18 mouse cellular contexts compared by ENCODE assay signal in genomic region chr2:146089157-146089692, GRCm38 (mm10).
DNase-seq lines count a peak whose midpoint lies in the region; ATAC-seq and TF ChIP-seq lines count a peak whose summit lies in the region.
"Had no signal": no experiment of that assay in that cellular context is flagged by ENCODE, and none has a peak within 500 bp of the region (broad histone marks: within the 10 kb centered on the region; RNA-seq: fewer than 3 reads in every experiment).

No protein-coding gene starts in this region.

- H3K9me3 ChIP-seq in forebrain, embryonic 11.5 days (ENCODE audit: control insufficient read depth, low read length), result no peaks in the 10 kb centered on the region
- H3K9me3 ChIP-seq in forebrain, embryonic 15.5 days, result no peaks in the 10 kb centered on the region
- no peaks in the 10 kb centered on the region for H3K9me3 ChIP-seq in midbrain, embryonic 10.5 days (replicated peaks)
- H3K9me3 ChIP-seq in midbrain, embryonic 16.5 days (replicated peaks; ENCODE audit: control insufficient read depth, low read length, poor library complexity, severe bottlenecking), result no peaks in the 10 kb centered on the region
- no peaks in the 10 kb centered on the region for H3K9me3 ChIP-seq in intestine, embryonic 15.5 days
- no peaks in the 10 kb centered on the region for H3K9me3 ChIP-seq in intestine, postnatal 0 days (ENCODE audit: control insufficient read depth)
- H3K9me3 ChIP-seq: embryonic facial prominence, embryonic 13.5 days; heart, embryonic 12.5 days; hindbrain, embryonic 15.5 days had no signal

- DNase-seq in forebrain, embryonic 11.5 days (ENCODE audit: low spot score), result no peak
- no peak for DNase-seq in midbrain, embryonic 10.5 days (ENCODE audit: low spot score)
- DNase-seq: adrenal gland, postnatal 14 days; cerebellum, adult 11-12 months; cerebellum, adult 9-10 months; cerebellum, postnatal 25 days; gastrocnemius, postnatal 10 days; heart, adult 2 months had no signal

- H3K27me3 ChIP-seq in forebrain, embryonic 11.5 days (ENCODE audit: control insufficient read depth, insufficient read depth, low read length), result peaks cover 2% of the 10 kb centered on the region; the same call in 1 of the 2 replicates
- H3K27me3 ChIP-seq in forebrain, embryonic 15.5 days, result no peaks in the 10 kb centered on the region
- no peaks in the 10 kb centered on the region for H3K27me3 ChIP-seq in midbrain, embryonic 10.5 days (ENCODE audit: low read depth, poor library complexity, severe bottlenecking)
- no peaks in the 10 kb centered on the region for H3K27me3 ChIP-seq in midbrain, embryonic 16.5 days (ENCODE audit: control insufficient read depth, insufficient read depth, low read depth, low read length)
- H3K27me3 ChIP-seq in intestine, embryonic 15.5 days (replicated peaks), result no peaks in the 10 kb centered on the region
- no peaks in the 10 kb centered on the region for H3K27me3 ChIP-seq in intestine, postnatal 0 days (replicated peaks; ENCODE audit: control insufficient read depth, insufficient read depth, low read length)
- H3K27me3 ChIP-seq: heart, embryonic 12.5 days; hindbrain, embryonic 15.5 days had no signal

- TF ChIP-seq CTCF in intestine, postnatal 0 days (IDR thresholded peaks at IDR 0.05; ENCODE audit: low read depth), result no peak

- WGBS in forebrain, embryonic 11.5 days, result 32% methylated on average over 6 of the region's 6 CpGs
- WGBS in forebrain, embryonic 15.5 days, result 26% methylated on average over 6 of the region's 6 CpGs
- WGBS in midbrain, embryonic 10.5 days, result 40% methylated on average over 6 of the region's 6 CpGs
- WGBS in midbrain, embryonic 16.5 days, result 10% methylated on average over 6 of the region's 6 CpGs
- WGBS in intestine, embryonic 15.5 days, result 36% methylated on average over 6 of the region's 6 CpGs
- WGBS in intestine, postnatal 0 days, result 26% methylated on average over 6 of the region's 6 CpGs

- 0 out of 2 replicates have a peak, but pooled peaks have one; percentile 21 for ATAC-seq in forebrain, embryonic 11.5 days (replicated peaks; ENCODE audit: low FRiP score)
- no peak for ATAC-seq in forebrain, embryonic 15.5 days (replicated peaks)
- ATAC-seq in midbrain, embryonic 16.5 days, result no peak
- ATAC-seq in intestine, embryonic 15.5 days, result peak; percentile 90
- ATAC-seq in intestine, postnatal 0 days, result peak; percentile 67
- ATAC-seq: activated CD4-positive, CD25-positive, alpha-beta regulatory T cell, adult 4 months; inflammation-experienced regulatory T-cells, adult 6 months; Patski had no signal

- H3K27ac ChIP-seq in forebrain, embryonic 11.5 days (ENCODE audit: low read depth, low read length), result no peak overlapping the region
- no peak overlapping the region for H3K27ac ChIP-seq in forebrain, embryonic 15.5 days (replicated peaks)
- H3K27ac ChIP-seq in midbrain, embryonic 10.5 days (replicated peaks), result peak overlapping the region; percentile 28
- no peak overlapping the region for H3K27ac ChIP-seq in midbrain, embryonic 16.5 days (ENCODE audit: low read length)
- H3K27ac ChIP-seq in intestine, embryonic 15.5 days, result no peak overlapping the region
- H3K27ac ChIP-seq in intestine, postnatal 0 days (ENCODE audit: low read depth, low read length), result no peak overlapping the region
- H3K27ac ChIP-seq: embryonic facial prominence, embryonic 13.5 days; heart, adult 2 months; hindbrain, embryonic 15.5 days had no signal

- H3K4me1 ChIP-seq in forebrain, embryonic 11.5 days (replicated peaks; ENCODE audit: control insufficient read depth, insufficient read depth, low read length), result peaks cover 6% of the 10 kb centered on the region; the same call in 1 of the 2 replicates
- peaks cover 5% of the 10 kb centered on the region for H3K4me1 ChIP-seq in forebrain, embryonic 15.5 days
- peaks cover 31% of the 10 kb centered on the region for H3K4me1 ChIP-seq in midbrain, embryonic 10.5 days
- H3K4me1 ChIP-seq in midbrain, embryonic 16.5 days (ENCODE audit: control insufficient read depth, insufficient read depth, low read length), result peaks cover 2% of the 10 kb centered on the region; the same call in 1 of the 2 replicates
- H3K4me1 ChIP-seq in intestine, embryonic 15.5 days (replicated peaks), result no peaks in the 10 kb centered on the region
- H3K4me1 ChIP-seq in intestine, postnatal 0 days (replicated peaks; ENCODE audit: control insufficient read depth, insufficient read depth, low read length), result 0 out of 2 replicates have a peak, but pooled peaks cover 7% of the 10 kb centered on the region
- H3K4me1 ChIP-seq: embryonic facial prominence, embryonic 13.5 days; heart, embryonic 12.5 days had no signal

- H3K36me3 ChIP-seq in forebrain, embryonic 11.5 days (ENCODE audit: control insufficient read depth, insufficient read depth, low read length), result no peaks in the 10 kb centered on the region
- no peaks in the 10 kb centered on the region for H3K36me3 ChIP-seq in forebrain, embryonic 15.5 days
- H3K36me3 ChIP-seq in midbrain, embryonic 10.5 days, result no peaks in the 10 kb centered on the region
- H3K36me3 ChIP-seq in midbrain, embryonic 16.5 days (ENCODE audit: control insufficient read depth, insufficient read depth, low read length), result no peaks in the 10 kb centered on the region
- H3K36me3 ChIP-seq in intestine, embryonic 15.5 days, result no peaks in the 10 kb centered on the region
- H3K36me3 ChIP-seq in intestine, postnatal 0 days (ENCODE audit: control insufficient read depth, insufficient read depth), result no peaks in the 10 kb centered on the region
- H3K36me3 ChIP-seq: embryonic facial prominence, embryonic 13.5 days; heart, embryonic 12.5 days; hindbrain, embryonic 15.5 days had no signal

- no peak overlapping the region for H3K9ac ChIP-seq in forebrain, embryonic 11.5 days (ENCODE audit: low read length)
- H3K9ac ChIP-seq in forebrain, embryonic 15.5 days (replicated peaks), result no peak overlapping the region
- no peak overlapping the region for H3K9ac ChIP-seq in midbrain, embryonic 16.5 days (ENCODE audit: low read depth, low read length)
- no peak overlapping the region for H3K9ac ChIP-seq in intestine, embryonic 15.5 days
- no peak overlapping the region for H3K9ac ChIP-seq in intestine, postnatal 0 days (ENCODE audit: low read depth, low read length)
- H3K9ac ChIP-seq: embryonic facial prominence, embryonic 13.5 days; heart, embryonic 12.5 days; hindbrain, embryonic 15.5 days had no signal

- no peak overlapping the region for H3K4me3 ChIP-seq in forebrain, embryonic 11.5 days (ENCODE audit: low read depth, low read length)
- H3K4me3 ChIP-seq in forebrain, embryonic 15.5 days, result no peak overlapping the region
- no peak overlapping the region for H3K4me3 ChIP-seq in midbrain, embryonic 10.5 days
- no peak overlapping the region for H3K4me3 ChIP-seq in midbrain, embryonic 16.5 days (ENCODE audit: low read depth, low read length)
- no peak overlapping the region for H3K4me3 ChIP-seq in intestine, embryonic 15.5 days (replicated peaks)
- no peak overlapping the region for H3K4me3 ChIP-seq in intestine, postnatal 0 days (ENCODE audit: low read depth, low read length)
- H3K4me3 ChIP-seq: embryonic facial prominence, embryonic 13.5 days; heart, adult 2 months; heart, embryonic 12.5 days; hindbrain, embryonic 15.5 days had no signal

- H3K4me2 ChIP-seq in forebrain, embryonic 11.5 days (ENCODE audit: low read depth, low read length, severe bottlenecking), result no peak overlapping the region
- H3K4me2 ChIP-seq in forebrain, embryonic 15.5 days (replicated peaks), result no peak overlapping the region
- no peak overlapping the region for H3K4me2 ChIP-seq in midbrain, embryonic 16.5 days (ENCODE audit: low read length)
- H3K4me2 ChIP-seq in intestine, embryonic 15.5 days (replicated peaks), result no peak overlapping the region
- H3K4me2 ChIP-seq in intestine, postnatal 0 days (replicated peaks; ENCODE audit: low read depth), result peak overlapping the region; percentile 25
- H3K4me2 ChIP-seq: embryonic facial prominence, embryonic 13.5 days; heart, embryonic 12.5 days; hindbrain, embryonic 15.5 days had no signal

Comparison
In these comparisons a context has a peak if more than half of its experiments do, and no peak if none do; other contexts are left out.
1. ATAC-seq: peak in forebrain, embryonic 11.5 days (single experiment), intestine, embryonic 15.5 days (single experiment) and intestine, postnatal 0 days (single experiment); none in forebrain, embryonic 15.5 days (single experiment) and midbrain, embryonic 16.5 days (single experiment).